Mouse (Mus musculus) kidney, embryonic 14.5 days (tissue): ENCODE results near the gene Cldn14. TPM values are rescaled to one million over a fixed set of nuclear protein-coding genes. Genes with fewer than 3 reads are reported as not detected.

Experiments
- ATAC-seq: fragments of 200-750 bp; cut with Nextera tagmentation; 2 replicates; pipeline ENCODE4 v1.8.0; 2017; ENCODE audit warnings: moderate number of reproducible peaks, mild to moderate bottlenecking, moderate TSS enrichment, moderate library complexity; ENCODE audit not compliant: low FRiP score, low TSS enrichment
- H3K27ac ChIP-seq: fragments of 300-500 bp; sonication (generic); 2 replicates; pipeline ENCODE4 v1.5.1; 2014; ENCODE audit warnings: low read depth, mild to moderate bottlenecking, low read length, moderate library complexity, mixed read lengths
- H3K27me3 ChIP-seq: fragments of 300-500 bp; sonication (generic); 2 replicates; pipeline ENCODE4 v1.6.1; 2014; ENCODE audit warnings: mild to moderate bottlenecking, low read length; ENCODE audit not compliant: control insufficient read depth, insufficient read depth
- H3K36me3 ChIP-seq: fragments of 300-500 bp; sonication (generic); 2 replicates; pipeline ENCODE4 v1.6.1; 2014; ENCODE audit warnings: low read length, mixed read lengths; ENCODE audit not compliant: control insufficient read depth, insufficient read depth
- H3K4me1 ChIP-seq: fragments of 300-500 bp; sonication (generic); 2 replicates; pipeline ENCODE4 v1.6.1; 2014; ENCODE audit warnings: low read length, mixed read lengths; ENCODE audit not compliant: control insufficient read depth, insufficient read depth
- H3K4me2 ChIP-seq: fragments of 300-500 bp; sonication (generic); replicated peaks from 2 replicates; pipeline ENCODE4 v1.6.1; 2014; ENCODE audit warnings: low read depth, mild to moderate bottlenecking, low read length
- H3K4me3 ChIP-seq: fragments of 300-500 bp; sonication (generic); 2 replicates; pipeline ENCODE4 v1.5.1; 2014; ENCODE audit warnings: mild to moderate bottlenecking, low read length
- H3K9ac ChIP-seq: fragments of 300-500 bp; sonication (generic); 2 replicates; pipeline ENCODE4 v1.6.1; 2014; ENCODE audit warnings: low read depth, mild to moderate bottlenecking, low read length, moderate library complexity
- H3K9me3 ChIP-seq: fragments of 300-500 bp; sonication (generic); 2 replicates; pipeline ENCODE4 v1.6.1; 2016; ENCODE audit warnings: low read length; ENCODE audit not compliant: control insufficient read depth
- WGBS: fragments of 180-500 bp; shearing (Covaris S2); extraction: QIAGEN DNeasy Blood & Tissue Kit; methylation state at CpG from one replicate; pipeline ENCODE4 v1.1.7; 2014; 5-methylcytosine and 5-hydroxymethylcytosine counted together
- polyA plus RNA-seq: library from polyadenylated mRNA; unstranded; fragments of >200 nt; fragmentation: Nextera tagmentation; extraction: Ambion mirVana; gene quantifications from 2 replicates; pipeline ENCODE4 v1.2.1, GENCODE M21; 2014

Gene Cldn14
- polyA plus RNA-seq, 1 experiment from 2014 or later: not detected

GRCm38 (mm10) chr16:93883423-93884085 lies 125.1 kb downstream of the Cldn14 start, which contains the start of gene Chaf1b:
Gene Chaf1b, plus strand, starts transcription at chr16:93883901.
- H3K9me3 ChIP-seq: no peaks in the 10 kb centered on the region
- peak within 1 kb of the TSS; percentile 37; the same call in 1 of the 2 replicates for H3K27ac ChIP-seq
- peaks cover 14% of the 10 kb centered on the region for H3K36me3 ChIP-seq
- H3K9ac ChIP-seq: peak within 1 kb of the TSS; percentile 80
- 0% methylated on average over 49 of the region's 54 CpGs for WGBS
- ATAC-seq: peak; percentile 95
- H3K4me2 ChIP-seq: peak within 1 kb of the TSS; percentile 86
- peak within 1 kb of the TSS; percentile 81 for H3K4me3 ChIP-seq
- no peaks in the 10 kb centered on the region for H3K27me3 ChIP-seq
- peaks cover 7% of the 10 kb centered on the region; the same call in 1 of the 2 replicates for H3K4me1 ChIP-seq

GRCm38 (mm10) chr16:93877612-93878380 lies 130.8 kb downstream of the Cldn14 start:
- ATAC-seq: no peak
- H3K4me3 ChIP-seq: no peak overlapping the region
- H3K4me2 ChIP-seq: no peak overlapping the region
- H3K36me3 ChIP-seq: peaks cover 43% of the 10 kb centered on the region
- WGBS: 90% methylated on average over 6 of the region's 6 CpGs
- H3K9ac ChIP-seq: no peak overlapping the region
- H3K27me3 ChIP-seq: no peaks in the 10 kb centered on the region
- no peak overlapping the region for H3K27ac ChIP-seq
- no peaks in the 10 kb centered on the region for H3K4me1 ChIP-seq
- no peaks in the 10 kb centered on the region for H3K9me3 ChIP-seq

- Histone ChIP-seq H3K9ac (no peak overlapping the region), H3K27ac (no peak overlapping the region), H3K36me3 (peaks cover 73% of the 10 kb centered on the region), H3K9me3 (no peaks in the 10 kb centered on the region), H3K4me2 (no peak overlapping the region), H3K27me3 (no peaks in the 10 kb centered on the region), H3K4me3 (no peak overlapping the region), H3K4me1 (no peaks in the 10 kb centered on the region)
- 92% methylated on average over 13 of the region's 13 CpGs for WGBS
- no peak for ATAC-seq
Measured at GRCm38 (mm10) chr16:93874841-93875240, 133.8 kb downstream of the Cldn14 start.

Other genes starting within 250 kb of the Cldn14 start
- 23.5 and 42.7 TPM in 2 replicates for gene Morc3, start 176.7 kb downstream of the Cldn14 start, polyA plus RNA-seq
- gene Chaf1b, start 124.9 kb downstream of the Cldn14 start, polyA plus RNA-seq: 91.6 and 91.7 TPM in 2 replicates
- gene Sim2, start 76.1 kb upstream of the Cldn14 start, polyA plus RNA-seq: 2.2 and 2.5 TPM in 2 replicates